Mouse (Mus musculus) ovary, postnatal 14 days (tissue): ENCODE results near the gene Btnl10.
A peak's percentile ranks its signal among the peaks of the same experiment; 100 is the strongest.
"Not testable (repeated sequence)": the region's sequence is repeated elsewhere in the genome, so short reads cannot be mapped to it uniquely, and the experiment has no call there.

Source experiments
- DNase-seq: peaks from one replicate; pipeline ENCODE4 v3.0.0; 2022; ENCODE audit warnings: low spot score

Btnl10 gene

DNA sequence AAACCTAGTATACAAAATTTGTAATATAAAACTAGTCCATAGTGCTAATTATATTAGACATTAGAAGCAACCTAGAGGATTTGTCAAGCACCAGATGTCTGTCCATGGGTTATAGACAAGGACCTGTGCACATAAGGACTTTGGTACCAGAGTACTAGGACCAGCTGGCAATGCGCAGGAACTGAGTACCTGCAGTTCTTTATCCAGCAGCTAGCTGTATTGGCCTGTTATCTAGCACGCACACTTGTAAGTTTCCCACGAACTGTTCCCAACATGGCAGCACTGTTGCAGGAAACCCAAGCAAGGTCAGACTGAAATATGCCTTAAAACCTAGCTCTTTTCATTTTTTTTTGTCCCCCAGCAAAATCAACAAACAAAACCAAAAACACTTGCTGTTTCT, 12.5 kb downstream of the Btnl10 start:
- no peak for DNase-seq

DNA sequence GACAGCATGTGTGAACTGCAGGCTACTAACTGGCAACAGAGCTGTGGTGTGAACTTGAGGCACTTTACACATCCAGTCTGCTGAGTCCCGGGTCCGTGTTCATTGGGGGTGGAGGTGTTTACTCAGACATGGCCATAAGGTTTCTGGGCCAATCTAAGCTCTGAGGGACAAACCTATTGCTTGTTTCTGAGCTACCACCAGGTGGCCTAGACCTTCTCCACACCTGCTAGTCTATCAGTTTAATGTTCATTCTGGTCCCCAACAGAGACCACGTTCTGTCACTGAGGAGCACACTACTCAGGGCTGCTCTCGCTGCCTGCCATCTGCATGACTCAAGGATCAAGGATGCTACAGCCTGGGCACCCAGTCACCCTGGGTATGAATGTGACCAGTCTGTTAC, 13.9 kb downstream of the Btnl10 start:
- DNase-seq: no peak

DNA sequence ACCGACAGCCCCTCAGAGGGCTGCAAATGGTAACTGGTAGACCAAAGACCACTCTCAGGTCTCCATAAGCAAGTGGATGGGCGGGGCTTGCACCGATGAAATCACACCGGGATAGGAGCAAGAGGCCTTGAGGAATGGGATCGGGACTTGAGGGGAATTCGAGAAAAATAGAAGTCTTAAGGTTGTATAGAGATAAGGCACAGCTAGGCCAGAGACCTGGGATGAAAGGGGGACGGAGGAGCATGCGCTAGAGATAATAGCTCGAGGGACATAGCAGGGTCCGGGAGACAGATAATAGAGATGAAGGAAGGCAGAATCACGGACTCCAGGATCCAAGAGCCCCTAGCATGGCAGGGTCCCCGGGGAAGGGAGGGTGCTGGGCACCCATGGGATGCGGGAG, 20.2 kb downstream of the Btnl10 start:
- DNase-seq: no peak

DNA sequence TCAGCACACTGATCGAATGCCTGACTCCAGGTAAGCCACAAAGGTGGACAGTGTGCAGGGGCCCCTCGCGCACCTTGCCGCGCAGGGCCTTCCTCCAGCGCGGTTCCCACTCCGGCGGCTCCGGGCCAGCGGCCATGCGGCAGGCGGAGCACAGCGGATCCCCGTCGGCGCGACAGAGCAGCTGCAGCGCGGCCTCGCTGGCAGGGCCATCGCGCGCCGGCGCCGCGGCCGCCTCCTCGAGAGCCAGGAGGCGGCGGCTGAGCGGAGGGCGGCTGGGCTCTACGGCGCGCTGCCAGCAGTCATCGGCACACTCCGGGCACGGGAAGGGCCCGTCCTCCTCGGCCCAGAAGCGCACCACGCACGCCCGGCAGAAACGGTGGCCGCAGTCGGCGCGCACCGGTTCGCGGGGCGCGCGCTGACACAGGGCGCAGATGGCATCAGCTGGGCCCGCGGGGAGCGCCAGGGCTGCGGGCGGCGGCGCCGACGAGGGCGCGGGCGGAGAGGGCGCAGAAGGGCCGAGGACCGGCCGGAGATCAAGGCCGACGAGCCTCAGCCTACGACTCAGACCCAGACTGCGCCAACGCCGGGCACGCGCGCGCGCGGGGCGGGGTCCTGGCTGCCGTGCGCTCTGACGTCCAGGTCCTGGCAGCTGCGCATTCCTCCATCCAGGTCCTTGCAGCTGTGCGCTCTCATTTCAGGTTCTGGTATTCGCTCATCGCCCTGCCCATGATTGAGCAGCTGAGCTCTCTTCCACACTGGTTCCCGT, 20.8 kb downstream of the Btnl10 start, which contains the start of gene Rnf187:
Gene Rnf187, minus strand, starts transcription at position 595 of the 766 bp plus-strand sequence.
- DNase-seq: peak; percentile 84

DNA sequence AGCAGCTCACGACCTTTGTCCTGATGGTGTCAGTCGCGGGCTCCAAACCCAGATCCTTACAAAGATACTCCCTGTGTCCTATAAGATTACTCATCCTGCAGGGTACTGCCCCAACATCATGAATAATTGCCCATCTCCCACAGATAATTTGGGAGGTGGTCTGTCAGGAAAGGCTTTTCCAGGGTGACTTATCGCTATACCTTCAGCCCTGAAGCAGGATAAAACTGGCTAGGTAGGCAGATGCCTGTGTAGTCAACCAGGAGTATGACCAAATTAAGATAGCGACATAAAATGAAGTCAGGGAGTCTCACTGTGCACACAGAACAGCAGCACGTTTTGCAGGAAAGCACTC, 21.4 kb downstream of the Btnl10 start:
- DNase-seq: no peak

DNA sequence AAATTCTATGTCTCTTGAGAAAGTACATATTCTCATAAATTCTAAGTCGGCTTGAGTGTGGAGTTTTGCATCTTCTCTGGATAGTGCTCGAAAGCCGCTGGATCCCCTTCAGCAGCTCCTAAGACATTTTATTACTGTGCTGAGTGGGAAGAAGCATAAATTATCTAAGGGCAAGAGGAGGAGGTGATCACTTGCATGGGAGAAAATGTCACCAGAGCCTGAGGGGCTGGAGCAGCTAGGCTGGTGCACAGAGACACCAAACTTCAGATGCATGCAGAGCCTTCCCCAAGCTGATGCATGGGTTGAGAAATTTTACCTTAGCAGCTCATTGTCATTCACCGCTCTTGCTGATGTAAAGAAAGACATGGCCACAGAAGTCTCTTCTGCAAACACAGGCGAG, 26.4 kb downstream of the Btnl10 start:
- DNase-seq: no peak

DNA sequence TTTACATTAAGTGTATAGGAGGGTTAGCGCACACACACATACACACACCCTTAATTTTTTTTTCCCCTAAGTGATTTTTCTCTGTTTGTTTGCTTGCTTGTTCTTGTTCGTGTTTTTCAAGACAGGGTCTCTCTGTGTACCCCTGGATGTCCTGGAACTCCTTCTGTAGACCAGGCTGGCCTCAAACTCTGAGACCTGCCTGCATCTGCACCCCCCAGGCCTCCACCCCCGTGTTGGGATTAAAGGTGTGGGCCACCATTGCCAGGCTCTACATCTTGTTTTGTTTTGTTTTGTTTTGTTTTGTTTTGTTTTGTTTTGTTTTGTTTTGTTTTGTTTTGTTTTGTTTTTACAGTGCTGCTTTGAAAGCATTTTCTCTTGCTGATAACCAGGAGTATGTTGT, 29.6 kb downstream of the Btnl10 start:
- DNase-seq: no peak

DNA sequence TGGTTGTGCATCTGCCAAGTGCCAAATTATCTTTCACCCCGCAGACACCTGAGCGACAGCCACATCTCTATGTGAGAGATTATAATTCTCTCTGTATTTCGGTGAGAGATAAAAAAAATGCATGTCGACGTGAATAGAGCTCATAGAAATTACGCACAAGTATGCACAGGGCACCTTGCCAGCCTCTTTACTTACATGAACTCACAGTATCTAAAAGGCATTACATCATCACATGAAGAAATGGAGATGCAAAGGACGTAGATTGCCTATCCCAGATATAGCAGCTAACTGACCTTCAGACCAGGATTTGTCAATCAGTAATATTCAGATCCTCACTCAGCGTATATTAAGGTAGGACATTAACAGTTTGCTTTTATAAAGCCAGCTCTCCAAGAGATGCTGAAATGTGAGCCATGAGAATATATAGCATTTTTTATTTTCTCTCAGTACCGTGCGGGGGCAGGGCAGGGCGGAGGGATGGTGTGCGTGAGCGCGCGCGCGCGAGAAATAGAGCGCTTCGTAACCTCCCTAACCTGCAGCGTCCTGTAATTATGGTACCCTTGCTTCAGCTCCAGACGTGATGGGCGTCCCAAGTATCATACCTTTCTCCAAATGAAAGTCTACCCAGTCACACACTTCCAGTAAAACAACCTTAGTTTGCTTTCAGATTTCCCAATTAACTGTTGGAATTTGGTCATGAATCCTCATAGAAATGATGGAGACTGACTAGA, 30.3 kb downstream of the Btnl10 start:
- no peak for DNase-seq

DNA sequence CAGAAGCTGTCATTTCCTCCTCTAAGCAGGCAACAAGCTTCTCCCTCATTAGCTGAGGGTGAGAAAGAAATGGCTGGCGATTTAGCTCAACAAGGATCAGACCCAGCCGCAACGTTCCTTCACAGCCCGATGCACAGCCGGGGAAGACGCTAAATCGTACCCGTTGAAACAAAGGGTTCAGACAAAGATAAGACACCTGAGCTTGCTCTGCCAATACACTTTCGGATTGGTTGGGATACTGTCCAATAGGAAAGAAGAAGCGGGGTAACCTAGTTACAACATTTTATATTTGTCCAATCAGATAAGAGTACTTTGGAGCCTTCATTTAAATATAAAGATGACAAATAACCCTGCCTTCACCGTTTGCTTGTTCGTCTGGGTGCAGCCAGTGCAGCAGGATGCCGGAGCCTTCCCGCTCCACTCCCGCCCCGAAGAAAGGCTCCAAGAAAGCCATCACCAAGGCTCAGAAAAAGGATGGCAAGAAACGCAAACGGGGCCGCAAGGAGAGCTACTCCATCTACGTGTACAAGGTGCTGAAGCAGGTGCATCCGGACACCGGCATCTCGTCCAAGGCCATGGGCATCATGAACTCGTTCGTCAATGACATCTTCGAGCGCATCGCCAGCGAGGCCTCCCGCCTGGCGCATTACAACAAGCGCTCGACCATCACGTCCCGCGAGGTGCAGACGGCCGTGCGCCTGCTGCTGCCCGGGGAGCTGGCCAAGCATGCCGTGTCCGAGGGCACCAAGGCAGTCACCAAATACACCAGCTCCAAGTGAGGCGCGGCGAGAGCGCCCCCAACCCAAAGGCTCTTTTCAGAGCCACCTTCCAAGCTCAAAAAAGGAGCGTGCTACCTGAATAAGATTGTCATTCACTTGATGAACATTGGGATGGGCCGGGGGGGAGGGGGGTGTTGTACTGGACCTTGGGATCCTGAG, 31.1 kb downstream of the Btnl10 start, which contains the start of gene Hist3h2ba:
Gene Hist3h2ba, plus strand, starts transcription at position 379 of the 938 bp plus-strand sequence.
- no peak for DNase-seq

DNA sequence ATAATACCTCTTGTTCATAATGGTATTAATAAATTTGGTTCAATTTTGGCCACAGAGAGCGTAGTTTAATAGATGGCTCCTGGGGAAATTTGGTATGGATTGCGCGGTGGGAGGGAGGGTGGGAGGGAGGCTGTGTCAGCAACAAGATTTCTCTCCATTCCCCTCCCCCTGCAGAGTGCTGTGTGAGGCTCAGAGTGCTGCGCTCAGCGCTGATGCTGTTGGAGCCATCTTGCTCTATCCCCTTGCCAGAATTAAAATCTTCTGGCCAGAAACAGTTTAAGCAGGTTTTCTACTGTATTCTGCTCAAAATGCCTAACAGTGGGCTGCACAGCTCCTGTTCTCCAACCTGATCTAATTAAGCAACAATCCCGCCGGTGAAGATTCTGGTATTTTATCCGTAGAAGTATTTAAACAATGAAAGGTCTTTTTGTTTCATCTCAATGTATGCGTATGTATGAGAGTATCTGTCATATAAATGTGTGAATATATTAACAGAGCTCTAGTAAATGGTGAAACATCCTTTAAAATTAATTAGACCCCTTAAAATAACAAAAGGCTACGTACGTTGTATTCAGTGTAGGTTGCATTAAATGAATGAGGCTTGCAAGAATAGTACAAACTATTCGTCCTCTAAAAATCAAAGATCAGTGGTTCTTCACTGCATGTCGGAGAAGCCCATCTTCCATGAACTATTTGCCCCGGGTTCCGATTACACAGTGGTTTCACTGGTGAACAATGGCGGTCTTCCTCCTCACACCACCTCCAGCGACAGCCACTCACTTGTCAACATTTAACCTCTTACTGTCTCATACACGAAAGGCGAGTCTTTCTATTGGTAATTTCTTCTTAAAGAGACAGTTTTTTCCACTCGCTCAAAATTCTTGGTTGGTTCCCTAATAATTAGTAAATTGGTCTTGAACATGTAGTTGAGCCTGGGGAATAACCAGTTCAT, 32.0 kb downstream of the Btnl10 start:
- DNase-seq: no peak

DNA sequence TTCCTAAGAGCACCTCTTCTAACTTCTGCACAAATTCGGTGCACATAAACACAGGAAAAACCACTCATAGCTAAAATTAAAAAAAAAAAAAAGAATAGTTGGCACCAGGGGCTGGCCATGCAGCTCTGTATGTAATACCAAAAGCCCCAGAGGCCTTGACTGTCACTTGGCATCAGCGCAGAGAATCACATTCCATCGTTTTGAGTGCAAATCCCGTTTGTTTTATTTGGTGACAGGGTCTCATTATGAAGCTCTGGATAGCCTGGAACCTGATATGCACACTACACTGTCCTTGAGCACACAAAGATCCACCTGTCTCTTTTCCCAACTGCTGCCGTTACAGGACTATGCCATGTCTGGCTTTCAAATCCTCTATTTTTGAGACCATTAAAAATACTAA, 33.5 kb downstream of the Btnl10 start:
- no peak for DNase-seq

DNA sequence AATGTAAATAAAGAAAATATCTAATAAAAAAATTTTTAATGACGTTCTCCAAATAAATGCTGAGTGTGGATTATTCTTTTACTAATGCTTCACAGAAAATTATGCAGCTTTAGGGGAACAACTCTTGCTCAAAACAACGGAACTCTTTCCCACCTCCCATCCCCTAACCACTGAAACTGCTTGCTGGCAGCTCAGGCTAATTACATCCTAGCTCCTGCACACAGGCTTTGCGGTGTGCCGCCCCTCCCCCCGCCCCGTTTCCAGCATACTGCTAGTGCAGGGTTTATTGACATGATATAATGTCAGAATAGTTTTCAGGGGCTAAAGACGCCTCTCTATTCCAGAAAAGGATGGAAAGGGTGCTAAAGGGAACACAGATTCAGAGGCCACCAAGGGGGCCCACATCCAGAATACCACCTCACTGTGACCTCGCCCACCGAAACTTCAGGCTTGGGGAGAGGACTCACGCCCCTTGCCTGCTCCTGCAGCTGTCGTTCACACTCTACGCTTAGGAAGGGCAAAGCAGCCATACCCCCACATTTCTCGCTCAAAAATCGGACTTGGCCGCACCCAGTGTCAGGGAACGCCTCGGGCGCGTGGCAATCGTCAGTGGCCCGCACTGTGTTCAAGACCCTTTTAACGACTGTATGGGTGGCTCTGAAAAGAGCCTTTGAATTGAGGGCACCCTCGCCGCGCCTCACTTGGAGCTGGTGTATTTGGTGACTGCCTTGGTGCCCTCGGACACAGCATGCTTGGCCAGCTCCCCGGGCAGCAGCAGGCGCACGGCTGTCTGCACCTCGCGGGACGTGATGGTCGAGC, 35.9 kb downstream of the Btnl10 start:
- DNase-seq: no peak

DNA sequence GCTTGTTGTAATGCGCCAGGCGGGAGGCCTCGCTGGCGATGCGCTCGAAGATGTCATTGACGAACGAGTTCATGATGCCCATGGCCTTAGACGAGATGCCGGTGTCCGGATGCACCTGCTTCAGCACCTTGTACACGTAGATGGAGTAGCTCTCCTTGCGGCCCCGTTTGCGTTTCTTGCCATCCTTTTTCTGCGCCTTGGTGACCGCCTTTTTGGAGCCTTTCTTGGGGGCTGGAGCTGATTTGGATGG, 36.4 kb downstream of the Btnl10 start:
- not testable (repeated sequence) for DNase-seq

DNA sequence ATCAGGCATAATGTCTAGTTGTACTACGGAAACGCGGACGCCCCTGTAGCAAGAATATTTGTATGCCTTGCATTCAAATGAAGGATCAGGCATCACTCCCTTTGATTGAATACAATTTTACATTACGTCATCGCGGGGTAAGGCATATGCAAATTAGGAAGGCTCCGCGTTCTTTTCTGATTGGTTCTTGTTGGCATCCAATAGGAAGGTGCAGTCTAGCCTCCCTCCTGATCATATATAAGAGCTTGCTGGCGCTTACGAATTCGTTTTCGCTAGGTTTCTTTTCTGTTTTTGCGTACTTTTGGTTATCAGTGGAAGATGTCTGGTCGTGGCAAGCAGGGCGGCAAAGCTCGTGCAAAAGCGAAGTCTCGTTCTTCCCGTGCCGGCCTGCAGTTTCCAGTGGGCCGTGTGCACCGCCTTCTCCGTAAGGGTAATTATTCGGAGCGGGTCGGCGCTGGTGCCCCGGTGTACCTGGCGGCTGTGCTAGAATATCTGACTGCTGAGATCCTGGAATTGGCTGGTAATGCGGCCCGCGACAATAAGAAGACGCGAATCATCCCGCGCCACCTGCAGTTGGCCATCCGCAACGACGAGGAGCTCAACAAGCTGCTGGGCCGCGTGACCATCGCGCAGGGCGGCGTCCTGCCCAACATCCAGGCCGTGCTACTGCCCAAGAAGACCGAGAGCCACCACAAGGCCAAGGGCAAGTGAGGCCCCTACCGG, 36.9 kb downstream of the Btnl10 start, which contains the start of the genes Hist3h2a and Trim17:
Gene Hist3h2a, plus strand, starts transcription at position 266 of the 723 bp plus-strand sequence.
Gene Trim17, plus strand, starts transcription at position 266 of the 723 bp plus-strand sequence.
- peak; percentile 74 for DNase-seq

DNA sequence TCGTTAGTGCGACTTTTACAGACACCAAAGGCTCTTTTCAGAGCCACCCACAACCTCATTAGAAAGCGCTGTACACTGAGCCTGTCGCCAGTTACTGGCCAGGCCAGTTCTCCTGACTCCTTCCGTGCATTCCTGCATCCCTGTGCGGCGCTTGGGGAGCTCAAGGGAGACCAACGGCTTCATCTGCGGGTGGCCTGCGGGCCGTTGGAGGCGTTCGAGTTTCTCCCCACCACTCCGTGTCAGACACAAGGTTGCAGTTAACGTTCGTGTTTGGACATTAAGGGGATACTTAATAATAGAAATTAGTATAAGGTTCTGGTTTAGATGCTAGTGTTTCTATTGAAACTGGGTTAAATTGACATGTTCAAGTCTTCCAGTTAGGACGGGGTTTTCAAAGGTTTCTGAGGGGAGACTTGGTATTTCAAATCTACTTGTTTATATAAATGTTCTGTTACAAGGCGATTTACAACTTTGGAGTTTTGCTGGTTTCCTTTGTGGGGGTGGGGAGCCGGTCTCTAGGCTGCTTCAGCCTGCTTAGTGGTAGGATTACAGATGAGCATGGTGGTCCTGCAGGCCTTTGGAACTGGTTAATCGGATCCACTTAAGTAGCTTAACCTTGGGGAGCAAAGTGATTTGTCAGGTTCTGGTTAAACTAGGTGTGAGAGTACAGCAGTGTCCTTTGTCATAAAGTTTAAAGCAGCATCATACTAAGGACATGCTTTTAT, 37.6 kb downstream of the Btnl10 start:
- no peak for DNase-seq

DNA sequence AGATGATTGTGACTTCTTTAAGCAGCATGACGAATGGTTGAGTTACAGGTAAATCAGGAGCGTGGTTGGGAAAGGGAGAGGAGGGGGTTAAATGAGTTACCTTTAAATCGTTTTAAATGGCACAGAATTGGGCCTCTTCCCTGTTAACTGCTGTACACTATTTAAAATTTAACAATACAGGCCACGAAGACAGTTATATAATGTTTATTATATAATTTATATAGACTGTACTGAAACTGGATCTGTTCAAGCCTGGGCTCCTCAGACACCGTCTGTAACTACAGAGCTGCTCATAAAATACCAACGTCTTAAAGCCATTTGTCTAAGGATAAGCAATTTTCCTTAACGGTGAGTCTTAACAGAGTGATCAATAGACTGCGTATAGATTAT, 38.2 kb downstream of the Btnl10 start:
- no peak for DNase-seq

DNA sequence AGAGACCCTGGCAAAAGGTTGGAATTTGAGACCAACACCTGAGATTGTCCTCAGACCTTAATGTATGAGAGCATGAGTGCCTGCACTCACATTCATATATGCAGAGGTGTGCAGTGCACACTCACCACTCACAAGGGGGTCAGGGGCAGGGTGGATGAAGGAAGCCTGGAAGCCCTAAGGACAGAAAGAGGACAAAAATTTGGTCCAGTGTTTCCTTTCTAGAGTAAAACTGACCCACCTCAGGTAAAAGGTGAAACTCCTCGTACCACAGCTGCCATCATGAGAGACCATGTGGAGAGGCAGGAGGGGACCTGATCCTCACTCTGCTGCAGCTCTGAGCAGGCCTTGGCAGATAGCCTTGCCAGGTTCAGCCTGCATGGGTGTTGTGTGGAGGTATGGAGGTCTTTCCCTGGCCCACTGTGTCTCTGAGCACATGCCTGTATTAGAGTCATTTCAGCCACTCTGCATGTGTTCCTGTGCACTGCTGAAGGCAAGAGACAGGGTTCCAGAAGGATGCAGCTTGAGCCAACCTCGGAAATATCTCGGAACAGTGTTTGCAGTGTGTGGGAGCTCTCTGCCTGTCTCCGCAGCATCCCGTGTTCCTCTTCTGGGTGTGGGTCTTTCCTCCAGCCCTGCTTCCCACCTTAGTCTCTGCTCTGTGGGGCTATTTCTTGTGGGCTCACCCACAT, 39.7 kb downstream of the Btnl10 start:
- no peak for DNase-seq

DNA sequence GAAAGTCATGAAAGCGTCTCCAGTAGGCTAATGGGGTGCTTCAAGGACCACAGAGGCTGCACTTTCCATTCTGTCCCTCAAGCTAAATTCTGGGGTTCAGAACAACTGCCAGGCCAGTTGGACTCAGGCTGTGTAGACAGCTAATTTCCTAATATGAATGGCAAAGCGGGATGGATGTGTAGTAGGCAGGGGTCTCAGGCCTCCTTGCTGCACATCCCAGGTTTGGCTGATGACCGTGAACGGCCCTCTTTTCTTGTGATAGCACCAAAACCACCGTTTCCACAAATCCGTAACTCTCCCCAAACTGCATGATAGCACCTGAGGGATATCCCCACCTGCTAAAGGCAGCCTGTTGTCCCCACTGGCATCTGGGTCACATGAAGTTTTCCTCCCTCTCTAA, 40.8 kb downstream of the Btnl10 start:
- no peak for DNase-seq
